Mouse (Mus musculus) stomach, embryonic 15.5 days (tissue): Measurements from ENCODE around the gene Col13a1. TPM values are rescaled to one million over a fixed set of nuclear protein-coding genes. Genes with fewer than 3 reads are reported as not detected.

Source experiments
- ATAC-seq: fragments of 200-750 bp; cut with Nextera tagmentation; 2 replicates; pipeline ENCODE4 v1.8.0; 2017; ENCODE audit warnings: low read depth, moderate number of reproducible peaks, moderate TSS enrichment; ENCODE audit not compliant: insufficient read depth, low FRiP score
- H3K27ac ChIP-seq: fragments of 300-500 bp; sonication (generic); 2 replicates; pipeline ENCODE4 v1.5.1; 2015; ENCODE audit warnings: mild to moderate bottlenecking, inconsistent platforms
- H3K27me3 ChIP-seq: fragments of 300-500 bp; sonication (generic); replicated peaks from 2 replicates; pipeline ENCODE4 v1.6.1; 2015; ENCODE audit warnings: inconsistent platforms
- H3K36me3 ChIP-seq: fragments of 300-500 bp; sonication (generic); 2 replicates; pipeline ENCODE4 v1.6.1; 2015; ENCODE audit warnings: inconsistent platforms
- H3K4me1 ChIP-seq: fragments of 300-500 bp; sonication (generic); 2 replicates; pipeline ENCODE4 v1.6.1; 2015; ENCODE audit warnings: inconsistent platforms
- H3K4me2 ChIP-seq: fragments of 300-500 bp; sonication (generic); 2 replicates; pipeline ENCODE4 v1.6.1; 2015; ENCODE audit warnings: mild to moderate bottlenecking, inconsistent platforms
- H3K4me3 ChIP-seq: fragments of 300-500 bp; sonication (generic); replicated peaks from 2 replicates; pipeline ENCODE4 v1.5.1; 2015; ENCODE audit warnings: inconsistent platforms
- H3K9ac ChIP-seq: fragments of 300-500 bp; sonication (generic); 2 replicates; pipeline ENCODE4 v1.6.1; 2015; ENCODE audit warnings: inconsistent platforms
- H3K9me3 ChIP-seq: fragments of 300-500 bp; sonication (generic); 2 replicates; pipeline ENCODE4 v1.6.1; 2016; ENCODE audit warnings: inconsistent platforms
- whole genome bisulfite sequencing: fragments of 180-500 bp; shearing (Covaris S2); methylation state at CpG from one replicate; pipeline ENCODE4 v1.1.7; 2015; 5-methylcytosine and 5-hydroxymethylcytosine counted together
- polyA plus RNA-seq: library from polyadenylated mRNA; unstranded; fragments of >200 nt; fragmentation: Nextera tagmentation; extraction: Ambion mirVana; gene quantifications from 2 replicates; pipeline ENCODE4 v1.2.1, GENCODE M21; 2015

Col13a1 gene
- polyA plus RNA-seq = 6.8 TPM in 2 replicates

DNA sequence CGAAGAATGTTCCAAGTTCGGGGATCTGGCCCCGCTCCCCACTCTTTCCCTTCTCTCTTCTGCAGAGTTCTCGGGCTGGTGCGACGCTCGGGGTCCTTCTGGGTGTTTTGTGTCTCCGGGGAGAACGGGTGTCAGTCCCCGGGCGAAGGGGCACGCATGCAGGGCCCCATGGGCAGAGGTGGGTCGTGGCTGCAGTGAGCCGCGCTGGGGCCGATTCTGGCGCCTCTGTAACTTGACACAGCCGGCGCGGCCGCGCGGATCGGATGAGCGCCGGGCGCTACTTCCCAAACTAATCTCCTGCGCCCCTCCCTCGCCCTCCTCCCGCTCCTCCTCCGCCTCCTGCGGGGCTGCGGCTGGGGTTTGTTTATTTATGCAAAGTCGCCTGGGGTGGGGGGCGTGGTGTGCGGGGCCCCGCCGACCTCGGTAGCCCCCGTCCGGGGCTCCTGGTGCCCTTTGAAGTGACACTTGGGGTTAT is at the start of gene Col13a1:
Col13a1 (minus strand) TSS at position 243 of the 475 bp plus-strand sequence.
- Histone ChIP-seq H3K9me3 (no peaks in the 10 kb centered on the region), H3K4me1 (peaks cover 17% of the 10 kb centered on the region), H3K36me3 (no peaks in the 10 kb centered on the region), H3K4me2 (peak within 1 kb of the TSS; percentile 90), H3K4me3 (peak within 1 kb of the TSS; percentile 46), H3K27me3 (peaks cover 47% of the 10 kb centered on the region), H3K9ac (peak within 1 kb of the TSS; percentile 31), H3K27ac (no peak within 1 kb of the TSS)
- no peak for ATAC-seq
- WGBS = under 1% methylated on average over 39 of the region's 41 CpGs

DNA sequence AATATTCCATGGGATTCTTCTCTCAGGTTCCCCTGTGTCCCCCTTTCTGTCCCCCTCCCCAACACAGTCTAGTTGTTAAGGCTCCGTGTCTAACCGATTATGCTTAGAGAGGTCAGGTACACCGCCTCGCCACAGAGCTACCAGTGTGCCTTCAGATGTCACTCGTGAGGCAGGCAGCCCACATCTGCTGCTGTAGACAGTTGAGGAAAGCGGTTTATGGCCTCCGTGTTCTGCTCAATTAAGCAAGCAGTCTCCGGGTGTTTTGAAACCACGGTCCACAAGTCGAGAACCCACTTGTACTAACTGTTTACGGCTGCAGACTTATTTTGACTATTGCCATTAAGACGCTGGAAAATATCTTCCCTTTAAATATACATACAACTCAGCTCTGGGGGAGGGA is 48.8 kb upstream of the Col13a1 start:
- Histone ChIP-seq H3K27ac (no peak overlapping the region), H3K4me3 (no peak overlapping the region), H3K36me3 (no peaks in the 10 kb centered on the region), H3K27me3 (no peaks in the 10 kb centered on the region; the same call in 1 of the 2 replicates), H3K4me1 (peaks cover 9% of the 10 kb centered on the region; the same call in 1 of the 2 replicates), H3K9ac (no peak overlapping the region), H3K4me2 (no peak overlapping the region), H3K9me3 (no peaks in the 10 kb centered on the region)
- 70% methylated on average over 12 of the region's 12 CpGs for WGBS
- ATAC-seq = no peak

DNA sequence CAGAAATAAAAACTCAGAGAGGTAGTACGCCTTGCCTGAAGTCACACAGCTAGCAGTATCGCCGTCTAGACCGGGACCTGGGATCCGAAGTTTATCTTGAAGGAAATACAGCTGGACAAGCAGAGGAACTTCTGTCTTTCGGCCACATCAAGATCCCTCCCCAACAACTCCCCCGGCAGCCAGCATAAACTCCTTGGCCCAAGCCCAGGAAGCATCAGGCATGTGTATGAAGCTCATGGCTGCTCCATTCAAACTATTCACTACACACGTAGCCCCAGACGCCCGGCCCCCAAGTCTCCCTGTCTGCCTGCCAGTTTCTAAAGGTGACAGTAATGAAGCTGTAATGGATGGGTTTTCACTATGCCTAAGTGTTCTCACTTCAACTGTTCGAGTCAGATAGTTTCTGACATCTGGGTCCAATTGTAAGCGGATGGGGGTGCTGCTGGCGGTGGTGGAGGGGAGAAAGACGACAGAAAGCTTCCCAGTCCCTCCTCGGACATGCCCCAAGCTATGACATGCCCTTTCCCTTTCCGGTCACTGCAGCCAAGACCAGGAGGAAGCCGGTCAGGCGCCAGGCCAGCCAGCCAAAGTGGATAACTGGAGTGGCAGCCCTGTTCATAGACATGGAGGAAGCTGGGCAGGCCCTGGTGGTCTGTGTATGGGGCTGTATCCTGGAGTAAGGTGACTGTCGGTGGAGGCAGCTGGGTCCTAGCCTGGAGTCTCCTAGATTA is 45.1 kb upstream of the Col13a1 start:
- no peaks in the 10 kb centered on the region; the same call in 1 of the 2 replicates for H3K27me3 ChIP-seq
- no peaks in the 10 kb centered on the region for H3K36me3 ChIP-seq
- H3K4me2 ChIP-seq = peak overlapping the region; percentile 8; the same call in 1 of the 2 replicates
- no peaks in the 10 kb centered on the region for H3K9me3 ChIP-seq
- ATAC-seq = no peak
- WGBS = 38% methylated on average over 19 of the region's 19 CpGs
- H3K4me1 ChIP-seq = peaks cover 13% of the 10 kb centered on the region; the same call in 1 of the 2 replicates
- no peak overlapping the region for H3K9ac ChIP-seq
- H3K27ac ChIP-seq = peak overlapping the region; percentile 21; the same call in 1 of the 2 replicates
- H3K4me3 ChIP-seq = no peak overlapping the region

DNA sequence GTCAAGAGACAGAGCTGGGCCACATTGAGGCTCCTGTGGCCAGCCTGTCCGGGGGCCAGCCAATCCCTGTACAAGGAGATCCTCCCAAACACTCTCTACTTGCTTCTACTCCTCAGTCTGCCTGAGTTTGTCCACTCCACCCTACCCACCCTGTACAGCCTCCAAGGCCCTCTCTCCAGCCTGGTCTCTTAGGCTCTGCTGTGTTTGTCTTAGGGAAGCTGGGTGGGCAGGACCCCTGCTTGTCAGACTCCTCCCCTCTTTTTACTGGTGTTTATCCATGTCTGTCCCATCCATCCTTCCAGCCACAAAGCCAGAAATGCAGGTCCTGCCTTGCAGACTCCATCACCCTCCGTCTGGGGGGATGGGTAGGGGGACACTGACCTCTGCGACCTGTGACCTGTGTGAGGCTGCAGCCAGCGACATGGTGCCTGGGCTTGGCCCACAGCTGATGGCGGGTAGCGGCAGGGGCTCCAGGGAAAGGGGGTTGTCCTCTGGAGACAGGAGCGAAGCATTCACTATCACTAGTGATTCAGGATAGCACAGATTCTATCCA is 41.2 kb upstream of the Col13a1 start:
- Histone ChIP-seq H3K27ac (0 out of 2 replicates have a peak overlapping the region, but pooled peaks have one; percentile 21), H3K4me2 (no peak overlapping the region), H3K36me3 (no peaks in the 10 kb centered on the region), H3K4me1 (peaks cover 13% of the 10 kb centered on the region; the same call in 1 of the 2 replicates), H3K9me3 (no peaks in the 10 kb centered on the region), H3K4me3 (no peak overlapping the region), H3K9ac (no peak overlapping the region), H3K27me3 (no peaks in the 10 kb centered on the region)
- WGBS = 28% methylated on average over 7 of the region's 7 CpGs
- peak; percentile 21 for ATAC-seq

DNA sequence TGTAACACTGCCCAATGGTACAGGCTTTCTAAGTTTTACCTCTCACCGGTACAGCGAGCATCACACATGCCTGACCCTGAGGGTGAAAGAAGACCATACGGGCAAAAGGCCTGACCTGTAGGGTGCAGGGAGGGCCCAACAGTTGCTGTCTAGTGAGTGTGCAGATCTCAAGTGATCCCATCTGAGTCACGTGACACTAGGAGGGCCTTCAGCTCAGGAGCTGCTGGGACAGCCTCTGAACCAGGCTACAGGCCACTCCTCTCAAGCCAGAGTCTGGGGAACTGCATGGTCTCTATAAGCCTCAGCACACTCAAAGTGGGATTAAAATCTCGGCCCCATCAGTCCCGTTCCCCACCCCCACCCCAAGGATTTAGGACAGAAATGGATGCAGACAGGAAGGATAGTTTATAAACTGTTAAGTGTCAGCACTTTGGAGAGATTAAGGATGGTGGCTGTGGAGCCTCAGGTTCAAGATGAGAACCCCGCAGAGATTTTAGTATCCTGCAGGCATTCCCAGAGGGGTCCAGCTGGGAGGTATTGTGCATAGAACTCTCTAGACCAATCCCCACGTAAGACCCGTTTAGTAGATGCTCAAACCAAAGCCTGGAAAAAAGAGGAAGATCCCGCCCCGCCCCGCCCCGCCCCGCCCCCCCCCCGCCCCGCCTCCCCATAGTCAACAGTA is 40.6 kb upstream of the Col13a1 start:
- H3K27me3 ChIP-seq = no peaks in the 10 kb centered on the region
- no peak for ATAC-seq

DNA sequence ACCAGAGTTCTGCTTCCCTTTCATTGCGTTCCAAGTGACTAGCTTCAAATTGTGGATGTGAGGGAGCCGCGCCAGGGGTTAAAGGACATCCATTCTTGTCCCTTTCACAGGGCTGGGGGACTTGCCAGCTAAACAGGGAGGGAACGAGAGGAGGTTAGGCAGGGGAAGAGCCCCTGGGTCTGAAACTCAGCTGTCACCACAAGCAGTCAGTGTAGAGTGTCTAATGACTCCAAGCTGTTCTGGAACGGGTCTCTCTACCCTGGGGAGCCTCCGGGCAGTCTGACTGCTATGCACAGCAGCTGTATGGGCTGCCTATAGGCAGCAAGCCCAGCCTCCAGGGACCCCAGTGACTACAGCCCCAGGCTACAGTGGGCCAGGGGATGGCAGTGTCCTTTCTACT is 38.0 kb upstream of the Col13a1 start:
- Histone ChIP-seq H3K36me3 (no peaks in the 10 kb centered on the region), H3K9ac (no peak overlapping the region), H3K27ac (no peak overlapping the region), H3K9me3 (no peaks in the 10 kb centered on the region), H3K4me3 (no peak overlapping the region), H3K4me1 (peaks cover 4% of the 10 kb centered on the region; the same call in 1 of the 2 replicates), H3K27me3 (no peaks in the 10 kb centered on the region), H3K4me2 (no peak overlapping the region)
- ATAC-seq = peak; percentile 78
- WGBS = 55% methylated on average over 6 of the region's 6 CpGs

More for the DNA sequence above, 40.6 kb upstream of the Col13a1 start:
- Histone ChIP-seq H3K9me3 (no peaks in the 10 kb centered on the region), H3K36me3 (no peaks in the 10 kb centered on the region), H3K4me3 (no peak overlapping the region), H3K27ac (0 out of 2 replicates have a peak overlapping the region, but pooled peaks have one; percentile 21), H3K9ac (no peak overlapping the region), H3K4me1 (peaks cover 13% of the 10 kb centered on the region; the same call in 1 of the 2 replicates), H3K4me2 (no peak overlapping the region)
- 32% methylated on average over 9 of the region's 16 CpGs for whole genome bisulfite sequencing

DNA sequence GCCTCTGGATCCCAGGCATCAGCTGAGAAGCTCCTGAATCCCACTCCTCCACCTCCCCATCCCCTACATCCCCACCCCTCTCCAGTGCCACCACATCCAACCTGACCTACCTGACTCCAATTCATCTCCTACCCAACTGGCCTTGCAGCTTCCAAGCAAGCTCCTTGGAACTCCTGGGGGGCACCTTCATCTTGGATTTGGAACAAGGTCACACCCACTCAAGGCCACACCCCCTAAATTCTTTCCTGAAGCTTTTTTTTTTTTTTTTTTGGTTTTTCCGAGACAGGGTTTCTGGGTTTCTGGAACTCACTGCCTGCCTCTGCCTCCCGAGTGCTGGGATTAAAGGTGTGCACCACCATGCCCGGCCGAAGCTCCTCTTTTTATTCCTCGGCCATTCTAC is 34.3 kb upstream of the Col13a1 start:
- H3K36me3 ChIP-seq = no peaks in the 10 kb centered on the region
- no peaks in the 10 kb centered on the region for H3K9me3 ChIP-seq
- no peaks in the 10 kb centered on the region for H3K27me3 ChIP-seq
- 83% methylated on average over 5 of the region's 5 CpGs for WGBS
- H3K9ac ChIP-seq = no peak overlapping the region
- H3K4me1 ChIP-seq = no peaks in the 10 kb centered on the region
- no peak overlapping the region for H3K27ac ChIP-seq
- no peak overlapping the region for H3K4me3 ChIP-seq
- no peak overlapping the region for H3K4me2 ChIP-seq
- no peak for ATAC-seq

DNA sequence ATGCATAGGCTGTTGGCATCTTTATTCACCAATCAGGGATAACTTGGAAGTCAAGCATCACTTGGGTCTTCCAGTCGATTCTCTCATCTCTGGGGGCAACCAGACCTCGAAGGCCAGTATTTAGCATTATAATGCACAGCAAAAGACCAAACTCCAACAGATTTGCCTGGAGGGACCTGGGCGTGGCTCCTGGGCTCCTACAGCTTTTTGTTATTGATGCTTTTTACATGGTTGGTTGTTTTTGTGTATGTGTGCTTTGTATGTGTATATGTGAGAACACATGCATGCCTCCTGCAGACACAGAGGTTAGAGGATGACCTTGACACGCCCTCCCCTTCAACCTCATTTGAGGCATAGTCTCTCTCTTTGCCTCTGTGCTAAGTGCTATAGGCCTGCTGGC is 33.5 kb upstream of the Col13a1 start:
- 75% methylated on average over 4 of the region's 4 CpGs for WGBS
- no peak overlapping the region for H3K27ac ChIP-seq
- no peak for ATAC-seq

DNA sequence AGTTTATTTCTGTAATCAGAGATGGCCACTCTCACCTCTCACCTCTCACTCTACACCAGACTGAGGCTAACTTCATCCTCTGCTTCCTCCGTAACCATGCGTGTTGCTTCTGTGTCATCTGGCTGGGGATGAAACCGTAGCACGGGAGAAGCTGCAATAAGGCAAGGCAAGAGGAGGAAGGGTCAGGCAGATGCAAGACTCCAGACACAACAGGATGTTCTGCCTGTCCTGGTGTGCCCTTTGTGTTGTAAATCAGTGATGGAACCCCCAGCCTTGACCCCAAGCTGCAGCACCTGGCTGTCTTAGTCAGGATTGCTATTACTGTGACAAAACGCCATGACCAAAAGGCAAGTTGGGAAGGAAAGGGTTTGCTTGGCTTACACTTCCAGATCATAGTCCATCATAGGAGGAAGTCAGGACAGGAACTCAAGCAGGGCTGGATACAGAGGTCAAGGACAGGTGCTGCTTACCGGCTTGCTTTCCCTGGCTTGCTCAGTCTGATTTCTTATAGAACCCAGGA is 31.1 kb upstream of the Col13a1 start:
- WGBS = 59% methylated on average over 6 of the region's 6 CpGs
- H3K4me2 ChIP-seq = no peak overlapping the region
- H3K4me3 ChIP-seq = no peak overlapping the region
- no peaks in the 10 kb centered on the region for H3K4me1 ChIP-seq
- no peaks in the 10 kb centered on the region for H3K36me3 ChIP-seq
- no peak overlapping the region for H3K27ac ChIP-seq
- H3K9ac ChIP-seq = no peak overlapping the region
- ATAC-seq = no peak
- H3K9me3 ChIP-seq = no peaks in the 10 kb centered on the region
- H3K27me3 ChIP-seq = no peaks in the 10 kb centered on the region

More for the DNA sequence above, 33.5 kb upstream of the Col13a1 start:
- Histone ChIP-seq H3K4me1 (no peaks in the 10 kb centered on the region), H3K36me3 (no peaks in the 10 kb centered on the region), H3K4me3 (no peak overlapping the region), H3K9me3 (no peaks in the 10 kb centered on the region), H3K27me3 (no peaks in the 10 kb centered on the region), H3K4me2 (no peak overlapping the region), H3K9ac (no peak overlapping the region)

DNA sequence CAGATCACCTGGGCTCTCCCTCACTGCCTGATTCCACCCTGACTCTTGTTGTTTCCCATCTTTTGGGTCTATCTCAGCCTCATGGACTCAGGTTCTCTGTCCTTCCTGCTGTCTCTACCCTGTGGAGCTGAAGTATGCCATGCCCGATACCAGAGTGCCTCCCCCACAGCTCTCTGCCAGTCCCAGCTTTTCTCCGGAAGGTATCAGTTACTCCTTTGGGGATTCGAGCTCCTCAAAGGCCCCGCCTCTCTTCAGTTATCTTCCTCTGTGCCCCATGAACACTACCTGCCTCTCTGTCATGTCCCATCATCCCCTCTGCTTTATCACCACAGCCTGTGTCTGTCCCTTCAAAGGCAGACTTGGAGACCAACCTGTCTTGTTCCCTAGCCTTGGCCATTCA is 29.1 kb upstream of the Col13a1 start:
- no peaks in the 10 kb centered on the region for H3K27me3 ChIP-seq
- no peak overlapping the region for H3K4me3 ChIP-seq
- no peak for ATAC-seq
- WGBS = 77% methylated on average over 4 of the region's 4 CpGs
- H3K4me1 ChIP-seq = no peaks in the 10 kb centered on the region
- no peak overlapping the region for H3K4me2 ChIP-seq
- no peaks in the 10 kb centered on the region for H3K36me3 ChIP-seq
- H3K27ac ChIP-seq = no peak overlapping the region
- no peak overlapping the region for H3K9ac ChIP-seq
- no peaks in the 10 kb centered on the region for H3K9me3 ChIP-seq

DNA sequence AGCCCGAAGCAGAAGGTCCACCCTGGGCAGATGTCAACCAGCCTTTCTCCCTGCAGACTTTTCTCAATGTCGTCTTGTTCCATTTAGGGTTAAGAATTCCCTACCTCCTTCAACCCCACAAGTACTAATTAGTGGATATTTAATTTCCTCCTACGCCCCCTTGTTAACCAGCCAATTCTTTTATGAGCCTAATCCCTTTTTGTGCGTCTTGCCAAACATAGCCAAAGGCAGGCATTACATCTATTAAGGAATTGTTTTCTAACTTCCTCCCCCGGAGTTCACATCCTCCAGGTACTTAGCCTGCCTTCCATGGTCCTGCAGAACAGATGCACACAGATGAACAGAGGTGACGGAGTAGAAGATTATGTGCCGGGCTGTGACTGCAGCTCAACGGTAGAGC is 27.5 kb upstream of the Col13a1 start:
- no peak for ATAC-seq
- H3K4me1 ChIP-seq = no peaks in the 10 kb centered on the region
- no peak overlapping the region for H3K27ac ChIP-seq
- 70% methylated on average over 8 of the region's 8 CpGs for WGBS
- no peak overlapping the region for H3K4me3 ChIP-seq
- no peaks in the 10 kb centered on the region for H3K36me3 ChIP-seq
- H3K9ac ChIP-seq = no peak overlapping the region
- no peaks in the 10 kb centered on the region for H3K9me3 ChIP-seq
- no peaks in the 10 kb centered on the region for H3K27me3 ChIP-seq
- H3K4me2 ChIP-seq = no peak overlapping the region
